Mouse (Mus musculus) brain, embryonic 14.5 days (tissue): ENCODE data around the gene Gramd4.

Source experiments
- CTCF ChIP-seq: fragments of 200-500 bp; IDR thresholded peaks from 2 replicates; pipeline ENCODE4 v1.5.1; 2012; ENCODE audit warnings: inconsistent platforms, mild to moderate bottlenecking, moderate library complexity, borderline replicate concordance; ENCODE audit not compliant: insufficient read depth, insufficient read length; ENCODE audit errors: extremely low read depth
- POLR2A ChIP-seq: fragments of 200-500 bp; IDR thresholded peaks from 2 replicates; pipeline ENCODE4 v1.6.1; 2012; ENCODE audit warnings: mild to moderate bottlenecking, inconsistent platforms, borderline replicate concordance; ENCODE audit not compliant: poor library complexity, insufficient read depth, insufficient read length, severe bottlenecking; ENCODE audit errors: extremely low read depth

- TF ChIP-seq CTCF (no peak), POLR2A (no peak)
These were observed 107.3 kb downstream of the Gramd4 start for GRCm38 (mm10) chr15:86164718-86165345.
